Mouse (Mus musculus) left cerebral cortex, postnatal 4 days (tissue): ENCODE data around the gene Usp21. TPM values are rescaled to one million over a fixed set of nuclear protein-coding genes. Genes with fewer than 3 reads are reported as not detected.

Experiments
- DNase-seq: peaks from one replicate; pipeline ENCODE4 v3.0.0-alpha.2; 2022
- intact Hi-C: fragments of 180-260 bp; cut with DNase I; formaldehyde crosslinking; loops from one replicate; pipeline ENCODE4 v1.15.1; 2025
- total RNA-seq, 2 experiments: library from RNA; stranded (reverse); gene quantifications; 2 replicates each; pipeline ENCODE4 v1.2.3; 2021

Usp21 gene
- total RNA-seq, 2 experiments from 2014 or later: 60.4 to 66.4 TPM

DNA sequence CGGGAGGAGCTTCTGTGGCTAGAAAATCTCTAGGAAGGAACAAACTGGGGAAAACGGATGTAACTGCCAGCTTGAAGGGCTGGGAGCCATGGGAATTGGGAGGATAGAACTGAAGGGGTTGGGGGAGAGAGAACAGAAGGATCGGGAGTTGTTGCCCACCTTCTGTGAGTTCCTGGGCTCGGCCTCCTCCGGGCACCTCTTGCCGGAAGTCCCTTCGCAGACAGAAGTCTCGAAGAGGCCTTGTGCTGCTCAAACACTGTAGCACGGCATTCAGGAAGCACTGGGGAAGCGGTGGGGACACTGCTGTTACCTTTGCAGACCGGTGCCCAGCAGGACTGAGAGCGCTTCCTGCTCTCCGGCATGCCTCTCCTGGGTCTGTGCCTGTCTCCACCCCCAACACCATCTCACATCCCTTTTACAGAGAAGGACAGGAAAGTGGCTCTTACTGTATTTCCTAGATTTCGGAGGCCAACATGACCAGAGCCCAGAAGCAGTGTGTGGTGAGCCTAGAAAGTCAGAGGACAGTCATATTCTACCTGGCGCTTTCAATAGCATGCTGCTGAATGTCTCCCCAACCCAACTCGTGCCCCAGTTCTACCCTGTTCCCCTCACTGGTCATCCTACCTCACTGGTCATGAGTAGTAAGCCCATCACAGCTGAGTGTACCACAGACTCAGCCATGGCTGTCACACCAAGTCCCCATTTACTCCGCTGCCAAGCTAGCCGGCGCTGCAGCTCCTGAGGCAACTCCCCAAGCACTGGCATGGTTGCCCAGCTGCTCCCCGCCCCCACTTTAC is 2.5 kb downstream of the Usp21 start:
- intact Hi-C loops: no loop called here
- no peak for DNase-seq

GRCm38 (mm10) chr1:171284491-171284890 is 3.3 kb downstream of the Usp21 start:
- DNase-seq: no peak
- intact Hi-C loops: no loop called here

DNA sequence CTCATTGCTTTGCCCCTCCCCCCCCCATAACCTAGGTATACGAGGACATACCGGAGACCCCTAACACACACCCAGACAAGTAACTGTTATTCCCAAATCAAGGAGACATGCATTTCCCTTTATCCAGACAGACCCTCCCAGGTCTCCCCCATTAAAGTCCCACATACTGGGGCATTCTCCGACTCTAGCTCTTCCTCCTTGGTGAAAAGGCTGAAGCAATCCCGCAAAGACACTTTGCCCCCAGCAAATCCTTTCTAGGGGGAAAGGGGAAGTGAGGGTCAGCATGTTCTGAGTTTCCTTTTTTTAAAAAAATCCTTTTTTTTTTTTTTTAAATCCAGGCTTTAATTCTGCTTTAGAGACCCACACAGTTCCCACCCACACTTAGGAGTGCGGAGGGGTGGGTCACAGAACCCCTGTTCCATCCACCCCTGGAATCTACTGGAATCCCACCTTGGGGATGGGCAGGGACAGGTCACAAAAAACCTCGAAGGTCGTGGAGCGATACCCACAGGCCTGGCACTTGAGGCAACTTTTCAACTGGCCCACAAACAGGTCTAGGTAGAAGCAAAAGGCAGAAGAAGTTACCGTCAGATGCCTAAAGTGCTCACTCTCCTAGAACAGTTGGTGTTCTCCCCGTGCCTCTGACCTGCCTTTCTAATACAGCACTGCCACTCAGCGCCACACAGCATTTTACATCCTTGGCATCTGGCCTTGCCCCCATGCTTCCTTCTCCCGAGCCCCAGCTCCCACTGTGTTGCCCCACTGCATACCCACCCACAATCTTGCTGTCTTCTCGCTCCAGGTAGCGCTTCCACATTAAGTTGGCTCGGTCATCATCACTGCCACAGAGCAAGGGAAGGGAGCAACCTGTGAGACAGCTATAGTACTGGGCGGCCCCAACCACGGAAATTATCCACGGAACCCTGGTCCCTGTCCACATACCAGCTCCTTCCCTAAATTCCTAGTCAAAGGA is 4.3 kb downstream of the Usp21 start:
- no peak for DNase-seq
- intact Hi-C loops: no loop called here

GRCm38 (mm10) chr1:171282086-171282805 is 5.5 kb downstream of the Usp21 start:
- no peak for DNase-seq
- intact Hi-C loops: no loop called here

DNA sequence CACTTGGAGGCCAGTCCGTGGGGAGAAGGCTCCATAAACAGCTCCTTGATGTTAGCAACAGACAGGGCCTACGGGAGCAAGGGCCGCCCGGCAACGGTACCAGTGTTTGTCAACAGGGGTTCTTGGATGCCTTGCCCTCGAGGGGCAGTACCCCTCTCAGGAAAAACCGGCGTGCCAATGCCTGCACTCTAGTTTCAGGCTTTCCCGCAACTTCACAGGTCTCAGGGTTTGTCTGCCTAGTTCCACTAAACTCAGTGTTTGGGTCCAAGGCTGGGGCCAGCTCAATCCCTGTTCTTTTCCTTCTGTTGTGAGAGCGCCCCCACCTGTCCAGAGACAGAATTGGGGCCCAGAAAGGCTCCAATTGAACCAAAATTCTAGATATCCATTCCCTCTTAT is 6.3 kb downstream of the Usp21 start:
- DNase-seq: peak; percentile 80
- intact Hi-C loops: no loop called here

DNA sequence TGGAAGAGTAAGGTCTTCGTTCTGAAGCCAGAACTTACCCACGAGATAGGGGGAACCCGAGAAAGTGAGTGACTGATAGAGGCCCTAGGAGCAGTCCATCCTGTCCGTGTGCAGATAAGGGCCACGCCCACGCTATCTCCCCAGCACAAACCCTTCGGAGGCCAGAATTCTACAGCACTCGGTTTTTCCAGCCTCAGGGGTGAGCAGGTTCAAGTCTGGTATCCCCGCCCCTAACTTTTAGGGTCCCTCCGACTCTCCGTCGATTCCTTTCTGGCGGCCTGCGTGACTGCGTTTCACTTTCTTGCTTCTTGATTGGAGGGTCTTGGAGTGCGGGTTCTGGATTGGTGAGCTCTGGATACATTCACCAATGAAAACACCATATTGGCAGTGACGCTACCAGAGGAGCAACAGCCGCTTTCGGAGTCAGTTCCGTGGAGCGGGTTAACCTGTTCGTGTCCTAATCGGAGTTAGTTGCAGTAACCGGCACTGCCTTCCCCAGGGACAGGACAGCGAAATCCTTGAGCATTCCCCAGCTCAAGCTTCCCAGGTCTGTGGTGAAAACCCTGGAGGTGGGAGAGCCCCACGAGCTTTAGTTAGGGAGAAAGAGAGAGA is 6.8 kb downstream of the Usp21 start, which contains the start of gene Ppox:
Gene Ppox, minus strand, starts transcription at position 271 of the 612 bp plus-strand sequence.
- intact Hi-C loops: no loop called here
- peak; percentile 90 for DNase-seq

DNA sequence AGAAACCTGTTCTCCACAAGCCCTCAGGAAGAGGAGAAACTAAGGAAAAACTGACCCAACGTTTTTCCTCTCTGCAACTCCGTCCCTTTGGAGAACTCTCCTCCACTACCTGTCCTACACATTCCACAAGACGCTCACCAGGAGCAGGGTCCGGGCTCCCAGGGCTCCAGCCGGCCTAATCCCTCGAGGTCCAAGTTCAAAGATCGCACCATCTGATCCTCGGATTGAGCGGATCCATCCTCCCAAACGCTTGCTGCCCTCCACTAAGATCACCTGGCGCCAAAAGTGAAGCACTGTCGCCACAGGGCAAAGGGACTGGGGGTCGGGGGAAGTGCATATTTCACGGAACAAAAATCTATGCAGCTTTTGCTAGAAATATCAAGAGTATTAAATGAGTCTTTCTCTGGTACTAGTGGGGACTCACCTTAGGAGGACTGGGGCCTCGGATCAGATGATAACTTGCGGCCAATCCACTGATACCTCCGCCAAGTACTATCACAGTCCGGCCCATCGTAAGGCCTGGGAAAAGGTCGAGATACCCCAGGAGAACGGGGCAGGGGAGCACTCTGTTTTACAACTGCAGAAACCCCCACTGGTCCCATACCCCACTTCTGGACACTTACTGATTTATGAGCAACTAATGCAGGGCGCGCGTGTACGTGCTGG is 7.4 kb downstream of the Usp21 start:
- DNase-seq: no peak
- intact Hi-C loops: no loop called here

- no peak for DNase-seq
- intact Hi-C loops: no loop called here
Measured at GRCm38 (mm10) chr1:171279721-171280120, 8.1 kb downstream of the Usp21 start.

DNA sequence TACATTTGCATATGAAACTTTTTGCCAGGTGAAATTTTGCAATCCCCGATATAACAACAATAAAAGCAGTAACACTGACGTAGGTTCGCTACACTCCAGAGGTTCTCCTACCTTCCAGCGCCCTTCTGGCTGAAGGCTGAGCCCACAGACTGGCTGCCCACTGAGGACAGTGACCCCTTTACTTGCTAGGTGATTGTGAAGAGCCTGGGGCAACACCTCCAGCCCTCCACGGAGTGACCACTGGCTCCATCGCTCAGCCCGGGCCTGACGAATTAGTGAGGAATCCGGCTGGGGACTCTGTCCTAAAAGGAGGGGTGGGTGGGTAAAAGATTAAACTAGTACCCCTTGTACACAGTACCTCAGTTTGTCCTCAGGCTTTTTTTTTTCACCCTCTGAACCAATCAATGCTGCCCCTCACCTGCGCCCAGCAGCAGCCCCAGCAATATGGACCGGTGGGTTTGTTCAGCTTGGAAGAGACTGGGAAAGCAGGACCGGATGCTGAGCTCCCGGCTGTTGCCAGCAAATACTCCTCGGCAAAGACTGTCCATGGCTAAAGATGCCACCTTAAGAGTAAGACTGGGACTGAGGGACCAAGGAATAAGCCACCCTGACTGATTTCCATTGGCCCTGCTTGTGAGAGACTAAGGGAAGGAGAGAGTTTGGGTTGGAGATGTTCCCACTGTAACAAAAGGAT is 8.6 kb downstream of the Usp21 start:
- intact Hi-C loops: no loop called here
- DNase-seq: no peak

DNA sequence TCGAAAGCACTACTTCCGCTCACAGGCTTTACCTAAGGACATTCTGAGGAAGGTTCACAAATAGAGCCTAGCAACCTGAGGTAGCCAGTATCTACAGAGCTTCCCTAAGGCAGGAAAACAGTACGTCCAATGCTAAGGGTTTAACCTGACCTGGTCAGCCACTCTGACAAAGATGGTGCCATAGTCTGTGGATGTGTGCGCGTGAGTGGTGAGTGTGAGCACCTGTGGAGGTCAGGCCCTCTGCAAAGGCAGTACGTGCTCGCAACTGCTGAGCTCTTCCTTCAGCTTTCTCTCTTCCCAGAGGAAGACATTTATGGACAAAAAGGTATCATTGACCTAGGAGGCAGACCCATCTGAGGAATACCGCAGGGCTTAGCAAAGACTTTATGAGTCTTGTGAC is 9.4 kb downstream of the Usp21 start:
- no peak for DNase-seq
- intact Hi-C loops: no loop called here

- no peak for DNase-seq
- intact Hi-C loops: no loop called here
Measured at GRCm38 (mm10) chr1:171277736-171278135, 10.1 kb downstream of the Usp21 start.

GRCm38 (mm10) chr1:171276110-171276748 is 11.6 kb downstream of the Usp21 start:
- no peak for DNase-seq

GRCm38 (mm10) chr1:171275144-171275734 is 12.6 kb downstream of the Usp21 start:
- intact Hi-C loops: no loop called here
- DNase-seq: no peak

More at GRCm38 (mm10) chr1:171276110-171276748, 11.6 kb downstream of the Usp21 start:
- intact Hi-C loops: no loop called here

DNA sequence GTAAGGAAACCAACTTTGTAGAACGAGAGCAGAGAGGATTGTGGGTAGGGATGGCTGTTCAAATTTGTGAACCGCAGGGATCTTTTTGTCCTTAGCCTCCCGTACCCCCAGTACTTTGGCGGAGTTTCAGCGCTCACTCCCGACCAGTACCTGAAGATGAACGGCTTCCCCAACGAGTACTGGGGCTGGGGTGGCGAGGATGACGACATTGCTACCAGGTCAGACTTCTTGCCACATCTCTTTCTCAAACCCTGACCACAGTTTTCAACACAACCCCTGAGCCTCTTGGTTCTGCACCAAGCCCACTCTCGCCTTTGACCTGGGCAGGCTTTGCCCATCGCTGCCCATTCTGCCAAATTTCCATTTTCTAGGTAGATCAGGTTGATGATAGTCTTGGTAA is 13.6 kb downstream of the Usp21 start:
- DNase-seq: no peak
- intact Hi-C loops: no loop called here

GRCm38 (mm10) chr1:171272086-171272485 is 15.7 kb downstream of the Usp21 start:
- intact Hi-C loops: no loop called here
- DNase-seq: no peak

DNA sequence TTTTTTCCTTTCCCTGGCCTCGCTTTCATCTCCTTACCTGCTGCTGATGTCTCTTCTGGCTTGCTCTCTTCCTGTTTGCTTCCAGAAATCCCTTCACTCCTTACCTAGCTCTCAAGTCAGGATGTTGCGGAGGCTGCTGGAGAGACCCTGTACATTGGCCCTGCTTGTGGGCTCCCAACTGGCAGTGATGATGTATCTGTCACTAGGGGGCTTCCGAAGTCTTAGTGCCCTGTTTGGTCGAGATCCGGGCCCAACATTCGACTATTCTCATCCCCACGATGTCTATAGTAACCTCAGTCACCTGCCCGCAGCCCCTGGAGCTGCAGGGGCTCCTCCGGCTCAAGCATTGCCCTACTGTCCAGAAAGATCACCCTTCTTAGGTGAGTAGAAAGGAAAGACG is 16.2 kb downstream of the Usp21 start:
- DNase-seq: no peak
- intact Hi-C loops: no loop called here

- no peak for DNase-seq
- intact Hi-C loops: no loop called here
Measured at GRCm38 (mm10) chr1:171271196-171271595, 16.6 kb downstream of the Usp21 start.

- intact Hi-C loops: no loop called here
- no peak for DNase-seq
Measured at GRCm38 (mm10) chr1:171270573-171270900, 17.3 kb downstream of the Usp21 start.
